Mouse (Mus musculus) forebrain, postnatal 0 days (tissue): ENCODE results near the gene Kifc1. TPM values are rescaled to one million over a fixed set of nuclear protein-coding genes. Genes with fewer than 3 reads are reported as not detected.

Source experiments
- ATAC-seq: fragments of 200-750 bp; cut with Nextera tagmentation; 2 replicates; pipeline ENCODE4 v1.8.0; 2017; ENCODE audit warnings: mild to moderate bottlenecking, moderate library complexity
- DNase-seq: peaks from one replicate; pipeline ENCODE4 v3.0.0-alpha.2; 2015
- H3K27ac ChIP-seq: fragments of 300-500 bp; sonication (generic); 2 replicates; pipeline ENCODE4 v1.5.1; 2014; ENCODE audit warnings: low read depth, mild to moderate bottlenecking, antibody characterized with exemption, low read length, moderate library complexity, mixed read lengths
- H3K27me3 ChIP-seq: fragments of 300-500 bp; sonication (generic); 2 replicates; pipeline ENCODE4 v1.6.1; 2014; ENCODE audit warnings: mild to moderate bottlenecking, low read length, mixed read lengths; ENCODE audit not compliant: insufficient read depth
- H3K36me3 ChIP-seq: fragments of 300-500 bp; sonication (generic); 2 replicates; pipeline ENCODE4 v1.6.1; 2014; ENCODE audit warnings: mild to moderate bottlenecking, moderate library complexity; ENCODE audit not compliant: insufficient read depth
- H3K4me1 ChIP-seq: fragments of 300-500 bp; sonication (generic); 2 replicates; pipeline ENCODE4 v1.6.1; 2014; ENCODE audit warnings: antibody characterized with exemption; ENCODE audit not compliant: insufficient read depth
- H3K4me2 ChIP-seq: fragments of 300-500 bp; sonication (generic); 2 replicates; pipeline ENCODE4 v1.6.1; 2014; ENCODE audit warnings: low read depth, mild to moderate bottlenecking, moderate library complexity
- H3K4me3 ChIP-seq: fragments of 300-500 bp; sonication (generic); 2 replicates; pipeline ENCODE4 v1.5.1; 2014; ENCODE audit warnings: low read depth, low read length, mixed read lengths
- H3K9ac ChIP-seq: fragments of 300-500 bp; sonication (generic); 2 replicates; pipeline ENCODE4 v1.6.1; 2014; ENCODE audit warnings: mild to moderate bottlenecking
- H3K9me3 ChIP-seq: fragments of 300-500 bp; sonication (generic); 2 replicates; pipeline ENCODE4 v1.6.1; 2016; ENCODE audit warnings: low read length
- CTCF ChIP-seq: sonication (generic); IDR thresholded peaks from 2 replicates; pipeline ENCODE4 v1.5.1; 2016; ENCODE audit warnings: antibody characterized with exemption, control low read depth, low read depth
- WGBS: fragments of 180-500 bp; shearing (Covaris S2); extraction: QIAGEN DNeasy Blood & Tissue Kit; methylation state at CpG from one replicate; pipeline ENCODE4 v1.1.7; 2014; 5-methylcytosine and 5-hydroxymethylcytosine counted together
- polyA plus RNA-seq: library from polyadenylated mRNA; unstranded; fragments of >200 nt; fragmentation: Nextera tagmentation; extraction: Ambion mirVana; gene quantifications from 2 replicates; pipeline ENCODE4 v1.2.1, GENCODE M21; 2015
- total RNA-seq: library from RNA; depleted of rRNA; stranded (reverse); fragments of >200 nt; gene quantifications from 2 replicates; pipeline ENCODE4 v1.2.3, GENCODE M21; 2014

Kifc1 gene
- total and polyA plus RNA-seq, 2 experiments from 2014 or later, result 1.3 to 4.7 TPM

DNA sequence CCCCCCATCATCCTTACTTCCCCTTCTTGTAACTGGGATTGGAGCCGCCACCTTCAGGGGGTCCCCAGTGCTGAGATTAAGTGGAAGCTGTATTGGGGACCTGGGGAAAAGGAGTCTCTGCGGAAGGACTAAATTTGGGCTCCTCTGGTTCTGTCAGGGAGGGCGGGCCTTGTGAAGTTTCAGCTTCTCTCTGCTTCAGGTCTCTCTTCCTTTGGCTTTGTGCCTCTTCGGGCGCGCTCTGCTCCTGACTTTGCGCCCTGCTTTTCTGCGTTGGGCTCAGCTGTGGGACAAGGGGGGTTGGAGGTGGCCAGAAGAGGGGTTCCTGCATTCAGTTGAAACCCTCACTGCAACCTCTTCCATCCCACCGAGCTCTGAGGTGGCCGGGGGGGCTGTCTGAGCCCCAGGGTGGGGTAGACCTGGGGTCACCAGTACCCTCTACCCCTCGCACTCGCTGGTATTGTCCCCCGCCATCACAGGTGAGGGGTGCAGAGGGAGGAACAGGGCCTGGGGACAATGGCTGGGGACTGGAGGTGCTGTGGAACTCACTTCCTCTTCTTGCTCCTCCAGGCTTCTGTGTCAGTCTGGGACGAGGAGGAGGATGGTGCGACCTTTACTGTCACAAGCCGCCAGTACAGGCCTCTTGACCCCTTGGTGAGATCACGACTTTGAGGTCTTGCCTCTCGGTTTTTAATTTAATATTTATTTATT, 40.9 kb upstream of the Kifc1 start:
- WGBS, result 41% methylated on average over 18 of the region's 18 CpGs
- Histone ChIP-seq H3K36me3 (peaks cover 20% of the 10 kb centered on the region; the same call in 1 of the 2 replicates), H3K4me1 (peaks cover 3% of the 10 kb centered on the region; the same call in 1 of the 2 replicates), H3K27ac (no peak overlapping the region), H3K9ac (peak overlapping the region; percentile 65; the same call in 1 of the 2 replicates), H3K4me3 (peak overlapping the region; percentile 66), H3K9me3 (no peaks in the 10 kb centered on the region), H3K4me2 (peak overlapping the region; percentile 87), H3K27me3 (no peaks in the 10 kb centered on the region)
- no peak for TF ChIP-seq CTCF
- ATAC-seq (no peak), DNase-seq (no peak)

DNA sequence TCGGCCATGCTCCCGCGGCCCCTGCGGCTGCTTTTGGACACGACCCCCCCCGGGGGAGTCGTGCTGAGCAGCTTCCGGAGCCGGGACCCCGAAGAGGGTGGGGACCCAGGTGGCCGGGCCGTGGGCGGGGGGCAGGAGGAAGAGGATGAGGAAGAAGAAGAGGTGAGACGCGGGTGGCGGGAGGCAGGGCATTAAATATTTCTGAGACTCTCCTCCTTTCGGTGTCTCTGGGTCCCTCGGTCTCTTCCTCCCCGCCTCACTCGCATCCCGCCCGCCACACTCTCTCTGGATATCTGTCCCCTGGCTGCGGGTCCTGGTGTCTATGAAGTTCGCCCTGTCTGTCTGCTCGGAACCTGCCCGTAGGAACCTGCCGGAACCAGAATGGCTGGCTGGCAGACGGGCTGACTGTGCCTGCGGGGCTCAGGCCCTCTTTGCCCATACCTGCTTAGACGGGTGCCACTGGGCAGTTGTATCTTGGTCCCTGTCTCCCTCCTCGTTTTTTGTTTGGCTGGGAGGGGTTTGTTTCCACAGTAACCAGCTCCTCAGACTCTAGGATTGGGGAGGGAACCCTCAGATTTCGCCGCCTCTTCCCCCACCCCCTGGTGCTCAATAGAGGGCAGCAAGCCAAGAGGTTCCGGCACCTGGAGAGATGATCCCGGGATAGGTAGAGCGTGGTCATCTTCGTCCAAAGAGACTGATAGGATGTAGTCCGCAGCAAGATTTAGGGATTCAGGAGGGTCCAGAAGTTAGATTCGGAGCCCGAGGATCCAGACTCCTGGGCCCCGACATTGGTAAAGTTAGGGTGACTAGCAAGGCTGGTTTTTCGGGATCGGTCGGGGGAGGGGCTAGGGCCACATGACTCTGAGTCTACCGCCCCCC, 40.1 kb upstream of the Kifc1 start:
- Histone ChIP-seq H3K36me3 (peaks cover 19% of the 10 kb centered on the region; the same call in 1 of the 2 replicates), H3K27me3 (no peaks in the 10 kb centered on the region), H3K4me3 (peak overlapping the region; percentile 66), H3K4me1 (peaks cover 3% of the 10 kb centered on the region; the same call in 1 of the 2 replicates), H3K27ac (peak overlapping the region; percentile 88), H3K4me2 (peak overlapping the region; percentile 87), H3K9me3 (no peaks in the 10 kb centered on the region), H3K9ac (peak overlapping the region; percentile 65)
- peak; percentile 9; the same call in 1 of the 2 replicates for TF ChIP-seq CTCF
- DNase-seq, result peak; percentile 43
- ATAC-seq, result no peak
- WGBS, result under 1% methylated on average over 44 of the region's 45 CpGs

DNA sequence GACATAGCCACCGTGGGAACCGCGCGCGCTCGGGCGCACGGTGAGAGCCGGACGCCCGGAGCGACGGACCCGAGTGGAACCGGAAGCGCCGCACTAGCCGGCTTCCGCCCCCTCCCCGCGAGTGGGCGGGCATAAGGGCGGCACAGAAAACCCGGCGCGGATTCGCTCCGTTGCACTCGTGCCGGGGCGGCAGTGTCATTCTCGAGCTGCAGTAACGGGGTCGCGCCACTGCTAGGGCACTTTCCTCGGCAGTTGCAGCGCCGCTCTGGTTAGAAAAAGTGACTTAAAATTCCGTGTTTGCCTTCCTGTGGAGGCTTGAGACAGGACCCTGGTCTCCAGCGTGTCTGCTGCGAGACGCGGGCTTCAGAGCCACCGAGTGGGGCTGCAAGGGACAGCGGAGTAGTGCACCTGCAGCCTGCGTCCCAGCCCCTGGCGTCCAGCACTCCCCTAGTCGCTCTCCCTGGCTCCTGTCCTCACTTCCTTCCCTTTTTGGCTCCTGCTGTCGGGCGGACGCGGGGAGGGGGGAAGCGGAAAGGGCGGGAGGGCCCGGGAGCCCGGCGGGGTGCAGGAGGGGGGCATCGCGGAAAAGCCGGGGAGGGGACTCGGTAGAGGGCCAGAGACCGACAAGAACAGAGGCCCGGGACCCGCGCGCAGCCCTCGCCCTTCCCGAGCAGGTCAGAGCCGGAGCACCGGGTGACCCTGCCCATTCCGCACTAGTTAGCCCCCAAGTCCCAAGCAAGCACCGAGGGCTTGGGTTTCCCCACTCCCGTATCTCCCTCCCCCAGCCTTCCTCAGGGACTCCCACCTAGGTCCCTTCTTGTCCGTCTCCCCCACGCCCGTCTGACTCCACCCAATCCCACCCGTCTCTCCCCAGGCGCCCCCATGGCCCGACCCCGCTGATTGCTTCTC, 39.2 kb upstream of the Kifc1 start, which contains the start of gene Rgl2:
Gene Rgl2, plus strand, starts transcription at position 173 of the 909 bp plus-strand sequence.
- Histone ChIP-seq H3K9ac (peak within 1 kb of the TSS; percentile 65), H3K9me3 (no peaks in the 10 kb centered on the region), H3K36me3 (peaks cover 14% of the 10 kb centered on the region; the same call in 1 of the 2 replicates), H3K4me3 (peak within 1 kb of the TSS; percentile 66), H3K4me2 (peak within 1 kb of the TSS; percentile 87), H3K27ac (peak within 1 kb of the TSS; percentile 88), H3K27me3 (no peaks in the 10 kb centered on the region), H3K4me1 (peaks cover 3% of the 10 kb centered on the region; the same call in 1 of the 2 replicates)
- ATAC-seq (peak; percentile 93), DNase-seq (peak; percentile 98)
- peak; percentile 70 for TF ChIP-seq CTCF
- 1% methylated on average over 78 of the region's 80 CpGs for WGBS

DNA sequence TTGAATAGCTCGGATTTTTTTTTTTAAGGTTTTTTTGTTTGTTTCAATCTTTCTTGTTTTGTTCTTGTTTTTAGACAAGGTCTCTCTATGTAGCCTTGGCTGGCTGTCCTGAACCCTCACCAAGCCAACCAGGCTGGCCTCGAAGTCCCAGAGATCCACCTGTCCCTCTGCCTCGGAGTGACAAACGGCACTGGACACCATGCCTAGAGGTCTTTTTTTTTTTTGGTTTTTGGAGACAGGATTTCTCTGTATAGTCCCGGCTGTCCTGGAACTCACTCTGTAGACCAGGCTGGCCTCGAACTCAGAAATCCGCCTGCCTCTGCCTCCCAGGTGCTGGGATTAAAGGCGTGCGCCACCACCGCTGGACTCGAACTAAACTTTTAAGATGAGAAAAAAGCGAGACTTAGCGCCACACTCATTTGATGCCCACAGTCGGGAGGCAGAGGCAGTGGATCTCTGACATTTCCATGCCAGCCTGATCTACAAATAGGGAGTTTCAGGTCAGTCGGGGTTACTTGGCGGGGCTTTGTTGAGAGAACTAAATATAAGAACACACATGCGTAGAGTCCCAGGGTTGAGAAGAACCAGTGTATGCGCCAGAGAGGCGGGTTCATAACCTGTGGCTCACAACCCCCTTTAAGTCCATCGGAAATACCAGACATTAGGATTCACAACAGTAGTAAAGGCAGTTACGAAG, 37.9 kb upstream of the Kifc1 start:
- 63% methylated on average over 21 of the region's 21 CpGs for WGBS
- Histone ChIP-seq H3K9ac (peak overlapping the region; percentile 65), H3K27me3 (no peaks in the 10 kb centered on the region), H3K9me3 (no peaks in the 10 kb centered on the region), H3K4me1 (peaks cover 3% of the 10 kb centered on the region; the same call in 1 of the 2 replicates), H3K4me3 (peak overlapping the region; percentile 66), H3K27ac (peak overlapping the region; percentile 64; the same call in 1 of the 2 replicates), H3K36me3 (peaks cover 11% of the 10 kb centered on the region; the same call in 1 of the 2 replicates), H3K4me2 (peak overlapping the region; percentile 87)
- DNase-seq, result no peak
- no peak for ATAC-seq
- TF ChIP-seq CTCF, result no peak

DNA sequence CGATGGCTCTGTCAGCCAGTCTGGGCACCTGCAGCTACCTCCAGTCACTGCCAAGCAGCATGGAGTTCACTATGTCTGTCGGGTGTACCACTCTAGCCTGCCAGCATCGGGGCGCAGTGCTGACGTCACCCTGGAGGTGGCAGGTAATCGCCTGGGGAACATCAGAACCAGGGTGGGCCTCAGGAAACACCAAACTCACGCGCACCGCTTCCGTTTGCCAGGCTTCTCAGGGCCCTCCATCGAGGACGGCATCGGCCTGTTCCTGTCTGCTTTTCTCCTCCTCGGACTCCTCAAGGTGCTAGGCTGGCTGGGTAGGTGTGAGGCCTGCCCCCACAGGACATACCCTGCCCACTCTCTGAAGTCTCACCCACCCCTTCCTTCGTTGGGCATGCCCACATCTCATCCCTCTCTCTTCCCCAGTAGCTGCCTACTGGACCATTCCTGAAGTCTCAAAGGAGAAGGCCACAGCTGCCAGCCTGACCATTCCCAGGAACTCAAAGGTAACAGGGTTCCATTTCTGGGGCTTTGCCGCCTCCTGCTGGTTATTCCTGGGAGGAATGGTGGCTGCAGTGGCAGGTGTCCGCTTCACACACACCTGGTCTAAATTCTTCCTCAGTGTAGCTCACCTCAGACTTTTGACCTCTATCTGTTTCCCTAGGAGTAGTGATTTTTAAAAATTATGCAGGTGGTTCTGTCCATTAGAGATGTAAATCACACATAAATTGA, 35.9 kb upstream of the Kifc1 start:
- DNase-seq (no peak), ATAC-seq (no peak)
- Histone ChIP-seq H3K4me2 (no peak overlapping the region), H3K4me3 (no peak overlapping the region), H3K9ac (no peak overlapping the region), H3K4me1 (peaks cover 3% of the 10 kb centered on the region; the same call in 1 of the 2 replicates), H3K27ac (no peak overlapping the region), H3K9me3 (no peaks in the 10 kb centered on the region), H3K36me3 (0 out of 2 replicates have a peak, but pooled peaks cover 5% of the 10 kb centered on the region), H3K27me3 (no peaks in the 10 kb centered on the region)
- WGBS, result 75% methylated on average over 17 of the region's 17 CpGs
- TF ChIP-seq CTCF, result peak; percentile 25; the same call in 1 of the 2 replicates
